Mouse (Mus musculus) liver, embryonic 14.5 days (tissue): ENCODE measurements around the gene Pglyrp4. TPM values are rescaled to one million over a fixed set of nuclear protein-coding genes. Genes with fewer than 3 reads are reported as not detected.

ENCODE experiments used
- polyA plus RNA-seq, 2 experiments: library from polyadenylated mRNA; depleted of rRNA in 1 of 2; stranded (reverse) in 1 of 2; unstranded in 1 of 2; fragments of >200 nt; fragmentation: Nextera tagmentation in 1 of 2; extraction: Ambion mirVana in 1 of 2; gene quantifications; 2 replicates each; pipeline versions ENCODE4 v1.2.1 to v1.2.3; 2012 to 2014

Pglyrp4 gene
- polyA plus RNA-seq, 2 experiments: 0.06 TPM; not detected in 1

Other genes with a start within 250 kb of the Pglyrp4 start
- gene Snapin, start 235.9 kb upstream of the Pglyrp4 start, polyA plus RNA-seq (2012; rRNA removed): 7.4 and 9.3 TPM in 2 replicates
- gene Snapin, start 235.9 kb upstream of the Pglyrp4 start, polyA plus RNA-seq (2014; fragmentation: Nextera tagmentation; extraction: Ambion mirVana): 17.0 and 18.7 TPM in 2 replicates
- gene Chtop, start 217.4 kb upstream of the Pglyrp4 start, polyA plus RNA-seq (2012; rRNA removed): 33.6 and 49.9 TPM in 2 replicates
- 29.7 and 32.7 TPM in 2 replicates for gene Chtop, start 217.4 kb upstream of the Pglyrp4 start, polyA plus RNA-seq (2014; fragmentation: Nextera tagmentation; extraction: Ambion mirVana)
- gene S100a1, start 212.5 kb upstream of the Pglyrp4 start, polyA plus RNA-seq (2012; rRNA removed): 9.2 and 14.9 TPM in 2 replicates
- gene S100a1, start 212.5 kb upstream of the Pglyrp4 start, polyA plus RNA-seq (2014; fragmentation: Nextera tagmentation; extraction: Ambion mirVana): 20.8 and 27.1 TPM in 2 replicates
- 7.4 and 11.1 TPM in 2 replicates for gene S100a13, start 212.5 kb upstream of the Pglyrp4 start, polyA plus RNA-seq (2012; rRNA removed)
- gene S100a13, start 212.5 kb upstream of the Pglyrp4 start, polyA plus RNA-seq (2014; fragmentation: Nextera tagmentation; extraction: Ambion mirVana): 18.0 and 19.7 TPM in 2 replicates
- 0.11 and 0.13 TPM in 2 replicates for gene S100a14, start 200.1 kb upstream of the Pglyrp4 start, polyA plus RNA-seq (2012; rRNA removed)
- not detected in 2 replicates for gene S100a14, start 200.1 kb upstream of the Pglyrp4 start, polyA plus RNA-seq (2014; fragmentation: Nextera tagmentation; extraction: Ambion mirVana)
- gene S100a16, start 189.7 kb upstream of the Pglyrp4 start, polyA plus RNA-seq (2012; rRNA removed): 12.3 and 15.5 TPM in 2 replicates
- 24.1 and 24.9 TPM in 2 replicates for gene S100a16, start 189.7 kb upstream of the Pglyrp4 start, polyA plus RNA-seq (2014; fragmentation: Nextera tagmentation; extraction: Ambion mirVana)
- not detected in 2 replicates for gene S100a3, start 166.3 kb upstream of the Pglyrp4 start, polyA plus RNA-seq (2012; rRNA removed)
- gene S100a3, start 166.3 kb upstream of the Pglyrp4 start, polyA plus RNA-seq (2014; fragmentation: Nextera tagmentation; extraction: Ambion mirVana): 0.20 TPM in 1 of 2 replicates, not detected in the other
- gene S100a2, start 136.7 kb upstream of the Pglyrp4 start, polyA plus RNA-seq (2012; rRNA removed): not detected in 2 replicates
- gene S100a2, start 136.7 kb upstream of the Pglyrp4 start, polyA plus RNA-seq (2014; fragmentation: Nextera tagmentation; extraction: Ambion mirVana): not detected in 2 replicates
- gene Gm42674, start 125.0 kb upstream of the Pglyrp4 start, polyA plus RNA-seq (2012; rRNA removed): not detected in 2 replicates
- gene Gm42674, start 125.0 kb upstream of the Pglyrp4 start, polyA plus RNA-seq (2014; fragmentation: Nextera tagmentation; extraction: Ambion mirVana): not detected in 2 replicates
- 1.0 and 2.0 TPM in 2 replicates for gene S100a4, start 123.1 kb upstream of the Pglyrp4 start, polyA plus RNA-seq (2012; rRNA removed)
- 0.73 and 1.0 TPM in 2 replicates for gene S100a4, start 123.1 kb upstream of the Pglyrp4 start, polyA plus RNA-seq (2014; fragmentation: Nextera tagmentation; extraction: Ambion mirVana)
- gene S100a5, start 118.4 kb upstream of the Pglyrp4 start, polyA plus RNA-seq (2012; rRNA removed): not detected in 2 replicates
- gene S100a5, start 118.4 kb upstream of the Pglyrp4 start, polyA plus RNA-seq (2014; fragmentation: Nextera tagmentation; extraction: Ambion mirVana): not detected in 2 replicates
- gene S100a6, start 114.0 kb upstream of the Pglyrp4 start, polyA plus RNA-seq (2012; rRNA removed): 3.4 and 5.4 TPM in 2 replicates
- 7.2 and 13.6 TPM in 2 replicates for gene S100a6, start 114.0 kb upstream of the Pglyrp4 start, polyA plus RNA-seq (2014; fragmentation: Nextera tagmentation; extraction: Ambion mirVana)
- not detected in 2 replicates for gene S100a7a, start 72.9 kb upstream of the Pglyrp4 start, polyA plus RNA-seq (2012; rRNA removed)
- gene S100a7a, start 72.9 kb upstream of the Pglyrp4 start, polyA plus RNA-seq (2014; fragmentation: Nextera tagmentation; extraction: Ambion mirVana): not detected in 2 replicates
- 203 and 418 TPM in 2 replicates for gene S100a8, start 57.9 kb upstream of the Pglyrp4 start, polyA plus RNA-seq (2012; rRNA removed)
- 838 and 1,223 TPM in 2 replicates for gene S100a8, start 57.9 kb upstream of the Pglyrp4 start, polyA plus RNA-seq (2014; fragmentation: Nextera tagmentation; extraction: Ambion mirVana)
- 292 and 431 TPM in 2 replicates for gene S100a9, start 31.2 kb upstream of the Pglyrp4 start, polyA plus RNA-seq (2012; rRNA removed)
- gene S100a9, start 31.2 kb upstream of the Pglyrp4 start, polyA plus RNA-seq (2014; fragmentation: Nextera tagmentation; extraction: Ambion mirVana): 583 and 836 TPM in 2 replicates
- gene Gm5849, start 51.0 kb downstream of the Pglyrp4 start, polyA plus RNA-seq (2012; rRNA removed): not detected in 2 replicates
- gene Gm5849, start 51.0 kb downstream of the Pglyrp4 start, polyA plus RNA-seq (2014; fragmentation: Nextera tagmentation; extraction: Ambion mirVana): not detected in 2 replicates